Mouse (Mus musculus): ENCODE results near the gene Camk2n2. TPM values are rescaled to one million over a fixed set of nuclear protein-coding genes. Genes with fewer than 3 reads are reported as not detected.

Camk2n2 gene
- polyA plus RNA-seq, 1 experiment from 2014 or later = 63.8 TPM

GRCm38 (mm10) chr16:20595060-20595673 lies 25.9 kb downstream of the Camk2n2 start:
- Histone ChIP-seq H3K27me3 (ENCODE audit: control insufficient read depth, insufficient read depth, low read length) (peaks cover 46% of the 10 kb centered on the region), H3K4me2 (replicated peaks) (no peak overlapping the region)
- 89% methylated on average over 7 of the region's 7 CpGs for WGBS

GRCm38 (mm10) chr16:20591076-20591705 lies 29.9 kb downstream of the Camk2n2 start:
- H3K27me3 ChIP-seq (ENCODE audit: control insufficient read depth, insufficient read depth, low read length) = peaks cover 66% of the 10 kb centered on the region

More at GRCm38 (mm10) chr16:20595060-20595673, 25.9 kb downstream of the Camk2n2 start:
- Histone ChIP-seq H3K4me1 (replicated peaks; ENCODE audit: control insufficient read depth, insufficient read depth, low read length) (peaks cover 8% of the 10 kb centered on the region; the same call in 1 of the 2 replicates), H3K4me3 (replicated peaks; ENCODE audit: low read length) (no peak overlapping the region), H3K27ac (no peak overlapping the region), H3K9ac (no peak overlapping the region), H3K36me3 (replicated peaks; ENCODE audit: control insufficient read depth, insufficient read depth) (no peaks in the 10 kb centered on the region), H3K9me3 (ENCODE audit: control insufficient read depth, low read length) (no peaks in the 10 kb centered on the region)
- DNase-seq (ENCODE audit: low spot score) (no peak), ATAC-seq (ENCODE audit: low FRiP score) (no peak)

GRCm38 (mm10) chr16:20590680-20591038 lies 30.4 kb downstream of the Camk2n2 start:
- ATAC-seq (ENCODE audit: low FRiP score) (0 out of 2 replicates have a peak, but pooled peaks have one; percentile 4), DNase-seq (ENCODE audit: low spot score) (no peak)
- H3K9me3 ChIP-seq (ENCODE audit: control insufficient read depth, low read length) = no peaks in the 10 kb centered on the region
- peaks cover 16% of the 10 kb centered on the region; the same call in 1 of the 2 replicates for H3K4me1 ChIP-seq (replicated peaks; ENCODE audit: control insufficient read depth, insufficient read depth, low read length)
- H3K27me3 ChIP-seq (ENCODE audit: control insufficient read depth, insufficient read depth, low read length) = peaks cover 63% of the 10 kb centered on the region
- peak overlapping the region; percentile 82 for H3K4me2 ChIP-seq (replicated peaks)
- peak overlapping the region; percentile 51 for H3K4me3 ChIP-seq (replicated peaks; ENCODE audit: low read length)
- H3K27ac ChIP-seq = no peak overlapping the region
- no peaks in the 10 kb centered on the region for H3K36me3 ChIP-seq (replicated peaks; ENCODE audit: control insufficient read depth, insufficient read depth)
- WGBS = 3% methylated on average over 17 of the region's 17 CpGs
- H3K9ac ChIP-seq = peak overlapping the region; percentile 59

More at GRCm38 (mm10) chr16:20591076-20591705, 29.9 kb downstream of the Camk2n2 start:
- H3K9me3 ChIP-seq (ENCODE audit: control insufficient read depth, low read length) = no peaks in the 10 kb centered on the region
- no peaks in the 10 kb centered on the region for H3K36me3 ChIP-seq (replicated peaks; ENCODE audit: control insufficient read depth, insufficient read depth)
- H3K4me3 ChIP-seq (replicated peaks; ENCODE audit: low read length) = peak overlapping the region; percentile 51
- ATAC-seq (ENCODE audit: low FRiP score) (no peak), DNase-seq (ENCODE audit: low spot score) (no peak)
- peaks cover 16% of the 10 kb centered on the region; the same call in 1 of the 2 replicates for H3K4me1 ChIP-seq (replicated peaks; ENCODE audit: control insufficient read depth, insufficient read depth, low read length)
- H3K27ac ChIP-seq = no peak overlapping the region
- peak overlapping the region; percentile 82 for H3K4me2 ChIP-seq (replicated peaks)
- H3K9ac ChIP-seq = peak overlapping the region; percentile 59; the same call in 1 of the 2 replicates
- 5% methylated on average over 47 of the region's 48 CpGs for WGBS

GRCm38 (mm10) chr16:20589939-20590679 lies 31.0 kb downstream of the Camk2n2 start:
- under 1% methylated on average over 37 of the region's 39 CpGs for WGBS
- ATAC-seq (ENCODE audit: low FRiP score) = peak; percentile 88

GRCm38 (mm10) chr16:20589366-20589938 lies 31.6 kb downstream of the Camk2n2 start, which contains the start of gene Vwa5b2:
Vwa5b2 (plus strand) TSS chr16:20589471.
- H3K4me3 ChIP-seq (replicated peaks; ENCODE audit: low read length) = peak within 1 kb of the TSS; percentile 51
- DNase-seq (ENCODE audit: low spot score) (peak; percentile 34), ATAC-seq (ENCODE audit: low FRiP score) (peak; percentile 79)
- under 1% methylated on average over 23 of the region's 24 CpGs for WGBS
- peaks cover 60% of the 10 kb centered on the region for H3K27me3 ChIP-seq (ENCODE audit: control insufficient read depth, insufficient read depth, low read length)
- H3K9ac ChIP-seq = peak within 1 kb of the TSS; percentile 59
- H3K4me1 ChIP-seq (replicated peaks; ENCODE audit: control insufficient read depth, insufficient read depth, low read length) = peaks cover 16% of the 10 kb centered on the region; the same call in 1 of the 2 replicates
- H3K9me3 ChIP-seq (ENCODE audit: control insufficient read depth, low read length) = no peaks in the 10 kb centered on the region
- H3K36me3 ChIP-seq (replicated peaks; ENCODE audit: control insufficient read depth, insufficient read depth) = no peaks in the 10 kb centered on the region
- H3K27ac ChIP-seq = peak within 1 kb of the TSS; percentile 62
- H3K4me2 ChIP-seq (replicated peaks) = peak within 1 kb of the TSS; percentile 82

More at GRCm38 (mm10) chr16:20589939-20590679, 31.0 kb downstream of the Camk2n2 start:
- Histone ChIP-seq H3K4me1 (replicated peaks; ENCODE audit: control insufficient read depth, insufficient read depth, low read length) (peaks cover 16% of the 10 kb centered on the region; the same call in 1 of the 2 replicates), H3K27me3 (ENCODE audit: control insufficient read depth, insufficient read depth, low read length) (peaks cover 62% of the 10 kb centered on the region), H3K36me3 (replicated peaks; ENCODE audit: control insufficient read depth, insufficient read depth) (no peaks in the 10 kb centered on the region), H3K4me3 (replicated peaks; ENCODE audit: low read length) (peak overlapping the region; percentile 51), H3K4me2 (replicated peaks) (peak overlapping the region; percentile 82), H3K9me3 (ENCODE audit: control insufficient read depth, low read length) (no peaks in the 10 kb centered on the region), H3K27ac (peak overlapping the region; percentile 62; the same call in 1 of the 2 replicates), H3K9ac (peak overlapping the region; percentile 59)
- DNase-seq (ENCODE audit: low spot score) = peak; percentile 55

MicroRNA genes within 50 kb of the gene (microRNA counts, 519-probe panel; counts per million panel counts)
- 2,975 counts per million, percentile 12 among the panel's probes with 10 or more counts for microRNA mmu-miR-1224

Small RNA genes lying within 50 kb of the gene (microRNA-seq; reads per million reads assigned to microRNA genes)
- 46.7 reads per million, percentile 43 among the genes with 10 or more reads in this experiment for gene Mir1224

Other genes with a start within 250 kb of the Camk2n2 start
- gene Abcc5, start 194.9 kb downstream of the Camk2n2 start, polyA plus RNA-seq (2014; fragmentation: Nextera tagmentation; extraction: Ambion mirVana) = 127 and 136 TPM in 2 replicates
- gene Eif2b5, start 122.5 kb downstream of the Camk2n2 start, polyA plus RNA-seq (2014; fragmentation: Nextera tagmentation; extraction: Ambion mirVana) = 88.0 and 89.2 TPM in 2 replicates
- gene Dvl3, start 104.3 kb downstream of the Camk2n2 start, polyA plus RNA-seq (2014; fragmentation: Nextera tagmentation; extraction: Ambion mirVana) = 36.4 and 40.9 TPM in 2 replicates
- 1,214 and 1,314 TPM in 2 replicates for gene Ap2m1, start 85.8 kb downstream of the Camk2n2 start, polyA plus RNA-seq (2014; fragmentation: Nextera tagmentation; extraction: Ambion mirVana)
- gene Abcf3, start 72.7 kb downstream of the Camk2n2 start, polyA plus RNA-seq (2014; fragmentation: Nextera tagmentation; extraction: Ambion mirVana) = 75.3 and 77.5 TPM in 2 replicates
- gene Vwa5b2, start 31.8 kb downstream of the Camk2n2 start, polyA plus RNA-seq (2014; fragmentation: Nextera tagmentation; extraction: Ambion mirVana) = 22.1 and 24.4 TPM in 2 replicates
- gene Eef1akmt4, start 9.7 kb downstream of the Camk2n2 start, polyA plus RNA-seq (2014; fragmentation: Nextera tagmentation; extraction: Ambion mirVana) = 10.4 and 11.0 TPM in 2 replicates
- gene Gm49333, start 9.7 kb downstream of the Camk2n2 start, polyA plus RNA-seq (2014; fragmentation: Nextera tagmentation; extraction: Ambion mirVana) = not detected in 2 replicates
- gene Alg3, start 9.6 kb downstream of the Camk2n2 start, polyA plus RNA-seq (2014; fragmentation: Nextera tagmentation; extraction: Ambion mirVana) = 44.8 and 45.3 TPM in 2 replicates
- gene Ece2, start 8.5 kb upstream of the Camk2n2 start, polyA plus RNA-seq (2014; fragmentation: Nextera tagmentation; extraction: Ambion mirVana) = 10.6 and 12.1 TPM in 2 replicates
- 329 and 358 TPM in 2 replicates for gene Psmd2, start 30.4 kb upstream of the Camk2n2 start, polyA plus RNA-seq (2014; fragmentation: Nextera tagmentation; extraction: Ambion mirVana)
- gene Eif4g1, start 47.0 kb upstream of the Camk2n2 start, polyA plus RNA-seq (2014; fragmentation: Nextera tagmentation; extraction: Ambion mirVana) = 124 and 130 TPM in 2 replicates
- gene Fam131a, start 72.0 kb upstream of the Camk2n2 start, polyA plus RNA-seq (2014; fragmentation: Nextera tagmentation; extraction: Ambion mirVana) = 41.8 and 44.2 TPM in 2 replicates
- gene Polr2h, start 96.4 kb upstream of the Camk2n2 start, polyA plus RNA-seq (2014; fragmentation: Nextera tagmentation; extraction: Ambion mirVana) = 93.2 and 95.9 TPM in 2 replicates
- gene Clcn2, start 96.5 kb upstream of the Camk2n2 start, polyA plus RNA-seq (2014; fragmentation: Nextera tagmentation; extraction: Ambion mirVana) = 28.7 and 32.1 TPM in 2 replicates
- gene Chrd, start 111.8 kb upstream of the Camk2n2 start, polyA plus RNA-seq (2014; fragmentation: Nextera tagmentation; extraction: Ambion mirVana) = 5.4 and 7.3 TPM in 2 replicates
- 0.86 and 1.2 TPM in 2 replicates for gene Thpo, start 113.2 kb upstream of the Camk2n2 start, polyA plus RNA-seq (2014; fragmentation: Nextera tagmentation; extraction: Ambion mirVana)